Mouse (Mus musculus): ENCODE measurements around the gene Rbm18. TPM values are rescaled to one million over a fixed set of nuclear protein-coding genes. Genes with fewer than 3 reads are reported as not detected.
"Not testable (repeated sequence)": the region's sequence is repeated elsewhere in the genome, so short reads cannot be mapped to it uniquely, and the experiment has no call there.

The Rbm18 gene
- 113 and 121 TPM in 2 replicates for polyA plus RNA-seq (2016; fragmentation: Nextera tagmentation; extraction: Ambion mirVana)

GRCm38 (mm10) chr2:36136300-36136941 lies at the start of gene Rbm18, which contains the start of gene Mrrf:
TSS of gene Rbm18 (minus strand) at chr2:36136773.
TSS of gene Mrrf (plus strand) at chr2:36136389.
- H3K4me1 ChIP-seq = peaks cover 13% of the 10 kb centered on the region
- H3K9ac ChIP-seq = peak within 1 kb of the TSS; percentile 73
- peak within 1 kb of the TSS; percentile 67 for H3K4me2 ChIP-seq
- H3K36me3 ChIP-seq (replicated peaks) = peaks cover 27% of the 10 kb centered on the region
- under 1% methylated on average over 50 of the region's 50 CpGs for WGBS
- H3K27ac ChIP-seq = peak within 1 kb of the TSS; percentile 77
- H3K9me3 ChIP-seq = no peaks in the 10 kb centered on the region
- H3K27me3 ChIP-seq = no peaks in the 10 kb centered on the region
- H3K4me3 ChIP-seq (replicated peaks) = peak within 1 kb of the TSS; percentile 70
- ATAC-seq (ENCODE audit: low FRiP score) = peak; percentile 98

- no peak for ATAC-seq (ENCODE audit: low FRiP score)
- Histone ChIP-seq H3K9ac (no peak overlapping the region), H3K4me3 (replicated peaks) (no peak overlapping the region), H3K36me3 (replicated peaks) (no peaks in the 10 kb centered on the region; the same call in 1 of the 2 replicates), H3K27me3 (no peaks in the 10 kb centered on the region), H3K4me1 (no peaks in the 10 kb centered on the region), H3K9me3 (no peaks in the 10 kb centered on the region), H3K4me2 (no peak overlapping the region), H3K27ac (no peak overlapping the region)
- 81% methylated on average over 6 of the region's 6 CpGs for WGBS
Observed at GRCm38 (mm10) chr2:36184876-36185275, 48.3 kb upstream of the Rbm18 start.

- Histone ChIP-seq H3K9me3 (no peaks in the 10 kb centered on the region), H3K4me2 (no peak overlapping the region), H3K4me3 (replicated peaks) (no peak overlapping the region), H3K9ac (no peak overlapping the region), H3K4me1 (no peaks in the 10 kb centered on the region), H3K27me3 (no peaks in the 10 kb centered on the region), H3K36me3 (replicated peaks) (no peaks in the 10 kb centered on the region; the same call in 1 of the 2 replicates), H3K27ac (no peak overlapping the region)
- ATAC-seq (ENCODE audit: low FRiP score) = no peak
- WGBS = 92% methylated on average over 2 of the region's 2 CpGs
Observed at GRCm38 (mm10) chr2:36184192-36184591, 47.6 kb upstream of the Rbm18 start.

- no peak for ATAC-seq (ENCODE audit: low FRiP score)
- Histone ChIP-seq H3K4me3 (replicated peaks) (no peak overlapping the region), H3K4me1 (no peaks in the 10 kb centered on the region), H3K27ac (no peak overlapping the region), H3K4me2 (no peak overlapping the region), H3K36me3 (replicated peaks) (peaks cover 2% of the 10 kb centered on the region), H3K9me3 (no peaks in the 10 kb centered on the region), H3K9ac (no peak overlapping the region), H3K27me3 (no peaks in the 10 kb centered on the region)
- WGBS = 89% methylated on average over 2 of the region's 2 CpGs
Observed at GRCm38 (mm10) chr2:36183278-36183677, 46.7 kb upstream of the Rbm18 start.

GRCm38 (mm10) chr2:36181587-36182368 lies 45.2 kb upstream of the Rbm18 start:
- not testable (repeated sequence) for H3K4me2 ChIP-seq; H3K36me3 ChIP-seq (replicated peaks); H3K9ac ChIP-seq; H3K9me3 ChIP-seq; H3K27ac ChIP-seq; H3K4me3 ChIP-seq (replicated peaks); ATAC-seq (ENCODE audit: low FRiP score); H3K4me1 ChIP-seq; H3K27me3 ChIP-seq
- WGBS = 90% methylated on average over 4 of the region's 4 CpGs

- ATAC-seq (ENCODE audit: low FRiP score) = no peak
- 76% methylated on average over 3 of the region's 3 CpGs for WGBS
- peaks cover 10% of the 10 kb centered on the region for H3K36me3 ChIP-seq (replicated peaks)
- H3K27me3 ChIP-seq = no peaks in the 10 kb centered on the region
- no peak overlapping the region for H3K4me3 ChIP-seq (replicated peaks)
- no peaks in the 10 kb centered on the region for H3K9me3 ChIP-seq
- no peak overlapping the region for H3K4me2 ChIP-seq
- no peak overlapping the region for H3K27ac ChIP-seq
- H3K9ac ChIP-seq = no peak overlapping the region
- H3K4me1 ChIP-seq = no peaks in the 10 kb centered on the region
Observed at GRCm38 (mm10) chr2:36179487-36179886, 42.9 kb upstream of the Rbm18 start.

- no peaks in the 10 kb centered on the region for H3K9me3 ChIP-seq
- peaks cover 8% of the 10 kb centered on the region for H3K4me1 ChIP-seq
- H3K27me3 ChIP-seq = no peaks in the 10 kb centered on the region
- ATAC-seq (ENCODE audit: low FRiP score) = no peak
- H3K4me3 ChIP-seq (replicated peaks) = no peak overlapping the region
- H3K9ac ChIP-seq = no peak overlapping the region
- no peak overlapping the region for H3K27ac ChIP-seq
- H3K36me3 ChIP-seq (replicated peaks) = peaks cover 5% of the 10 kb centered on the region; the same call in 1 of the 2 replicates
- WGBS = 79% methylated on average over 3 of the region's 3 CpGs
- H3K4me2 ChIP-seq = no peak overlapping the region
Observed at GRCm38 (mm10) chr2:36172574-36172973, 36.0 kb upstream of the Rbm18 start.

- 46% methylated on average over 4 of the region's 4 CpGs for WGBS
- no peak overlapping the region for H3K4me2 ChIP-seq
- no peak overlapping the region for H3K9ac ChIP-seq
- H3K27ac ChIP-seq = no peak overlapping the region
- H3K27me3 ChIP-seq = no peaks in the 10 kb centered on the region
- H3K9me3 ChIP-seq = no peaks in the 10 kb centered on the region
- peaks cover 8% of the 10 kb centered on the region for H3K4me1 ChIP-seq
- ATAC-seq (ENCODE audit: low FRiP score) = peak; percentile 55; the same call in 1 of the 2 replicates
- H3K4me3 ChIP-seq (replicated peaks) = no peak overlapping the region
- H3K36me3 ChIP-seq (replicated peaks) = peaks cover under 1% of the 10 kb centered on the region; the same call in 1 of the 2 replicates
Observed at GRCm38 (mm10) chr2:36172136-36172535, 35.6 kb upstream of the Rbm18 start.

GRCm38 (mm10) chr2:36169176-36169575 lies 32.6 kb upstream of the Rbm18 start:
- Histone ChIP-seq H3K4me3 (replicated peaks) (no peak overlapping the region), H3K9ac (no peak overlapping the region), H3K4me2 (no peak overlapping the region), H3K27ac (no peak overlapping the region), H3K27me3 (no peaks in the 10 kb centered on the region), H3K36me3 (replicated peaks) (no peaks in the 10 kb centered on the region), H3K4me1 (peaks cover 8% of the 10 kb centered on the region), H3K9me3 (no peaks in the 10 kb centered on the region)
- WGBS = 92% methylated on average over 4 of the region's 4 CpGs
- no peak for ATAC-seq (ENCODE audit: low FRiP score)

GRCm38 (mm10) chr2:36167990-36168618 lies 31.5 kb upstream of the Rbm18 start:
- Histone ChIP-seq H3K4me1 (peaks cover 8% of the 10 kb centered on the region), H3K9ac (no peak overlapping the region), H3K9me3 (no peaks in the 10 kb centered on the region), H3K4me2 (no peak overlapping the region), H3K4me3 (replicated peaks) (no peak overlapping the region), H3K27me3 (no peaks in the 10 kb centered on the region), H3K27ac (no peak overlapping the region), H3K36me3 (replicated peaks) (no peaks in the 10 kb centered on the region)
- WGBS = 86% methylated on average over 1 of the region's 1 CpGs
- ATAC-seq (ENCODE audit: low FRiP score) = no peak

GRCm38 (mm10) chr2:36159336-36159735 lies 22.8 kb upstream of the Rbm18 start:
- H3K4me1 ChIP-seq = no peaks in the 10 kb centered on the region
- peaks cover 26% of the 10 kb centered on the region for H3K36me3 ChIP-seq (replicated peaks)
- no peak overlapping the region for H3K4me2 ChIP-seq
- H3K4me3 ChIP-seq (replicated peaks) = no peak overlapping the region
- no peaks in the 10 kb centered on the region for H3K9me3 ChIP-seq
- WGBS = 88% methylated on average over 4 of the region's 4 CpGs
- ATAC-seq (ENCODE audit: low FRiP score) = no peak
- H3K9ac ChIP-seq = no peak overlapping the region
- H3K27ac ChIP-seq = no peak overlapping the region
- no peaks in the 10 kb centered on the region for H3K27me3 ChIP-seq

GRCm38 (mm10) chr2:36157461-36157860 lies 20.9 kb upstream of the Rbm18 start:
- Histone ChIP-seq H3K4me3 (replicated peaks) (no peak overlapping the region), H3K36me3 (replicated peaks) (peaks cover 32% of the 10 kb centered on the region), H3K27me3 (no peaks in the 10 kb centered on the region), H3K9ac (no peak overlapping the region), H3K27ac (no peak overlapping the region), H3K9me3 (no peaks in the 10 kb centered on the region), H3K4me1 (no peaks in the 10 kb centered on the region), H3K4me2 (no peak overlapping the region)
- 97% methylated on average over 1 of the region's 1 CpGs for WGBS
- ATAC-seq (ENCODE audit: low FRiP score) = no peak

Data from forebrain, embryonic 12.5 days (tissue).